Mouse (Mus musculus): ENCODE data around the gene St6galnac6.

DNA sequence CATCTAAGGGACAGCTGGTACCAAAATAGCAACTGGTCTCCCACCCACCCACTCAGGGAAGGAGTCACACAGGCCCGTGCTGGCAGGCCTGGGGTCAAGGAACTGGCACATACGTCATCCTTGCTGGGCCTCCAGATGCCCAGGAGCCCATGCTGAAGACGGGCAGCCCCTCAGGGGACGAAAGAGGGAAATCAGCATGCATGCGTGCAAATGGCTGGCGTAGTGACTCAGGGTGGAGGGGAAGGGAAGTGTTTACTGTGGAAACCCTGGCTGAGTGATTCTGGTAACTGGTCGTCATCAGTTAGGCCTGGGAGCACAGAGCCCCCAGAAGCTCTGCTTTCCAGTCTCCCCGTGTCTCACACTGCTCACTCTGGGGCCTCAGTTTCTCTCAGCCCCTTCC is 65.8 kb downstream of the St6galnac6 start:
- TF ChIP-seq CTCF (IDR thresholded peaks at IDR 0.05; ENCODE audit: borderline replicate concordance, insufficient read depth, low read length) (no peak), POLR2A (IDR thresholded peaks at IDR 0.05; ENCODE audit: low read depth, low read length) (no peak)

Data from embryonic fibroblast, embryonic 13.5 days (primary cell).